Mouse (Mus musculus): ENCODE measurements around the gene Pafah1b3. TPM values are rescaled to one million over a fixed set of nuclear protein-coding genes. Genes with fewer than 3 reads are reported as not detected.
A peak's percentile ranks its signal among the peaks of the same experiment; 100 is the strongest.

Gene Pafah1b3
- polyA plus RNA-seq, 1 experiment from 2014 or later = 142 TPM

DNA sequence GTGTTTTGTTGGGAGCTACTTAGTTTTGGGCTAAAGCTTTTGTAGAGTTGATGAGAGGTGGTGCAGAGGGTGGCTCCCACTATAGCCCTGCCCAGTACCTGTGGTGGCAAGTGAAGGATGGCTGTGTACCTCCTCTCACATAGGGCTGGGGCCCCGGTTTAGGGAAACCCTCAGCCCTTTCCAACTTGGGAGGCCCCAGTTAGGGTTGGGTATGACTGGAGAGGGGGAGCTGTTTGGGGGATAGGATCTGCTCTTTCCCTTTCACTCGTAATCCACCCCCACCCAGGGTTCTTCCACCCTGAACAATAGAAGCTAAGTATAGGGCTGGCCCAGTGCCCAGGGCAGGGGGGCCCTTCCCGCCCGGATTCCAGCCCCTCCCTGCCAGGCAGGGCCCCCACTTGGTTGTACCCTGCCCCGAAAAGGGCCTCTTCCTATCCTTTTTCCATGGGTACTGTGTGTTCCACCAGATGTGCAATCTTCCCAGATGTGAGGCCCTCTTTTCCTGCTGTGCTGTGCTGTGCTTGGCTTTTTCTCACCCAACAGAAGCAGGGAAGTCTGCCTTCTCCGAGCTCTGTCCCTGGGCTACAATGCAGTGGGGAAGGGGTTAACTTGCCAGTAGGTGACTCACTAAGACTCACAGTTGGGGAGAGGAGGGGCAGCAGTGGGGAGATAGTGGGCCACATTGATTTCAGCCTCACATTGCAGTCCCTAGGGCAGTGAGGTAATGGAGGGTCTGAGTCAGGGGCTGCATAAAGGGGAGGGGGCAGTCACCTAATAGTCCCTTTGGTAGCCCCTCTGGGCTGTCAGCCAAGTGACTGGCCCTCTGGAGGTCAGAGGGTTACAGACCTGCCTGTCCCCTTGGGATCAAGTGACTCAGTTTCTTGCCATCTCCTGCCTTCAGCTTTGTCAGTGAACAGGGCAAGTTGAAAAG is 17.7 kb downstream of the Pafah1b3 start:
- peaks cover 6% of the 10 kb centered on the region for H3K36me3 ChIP-seq (ENCODE audit: control insufficient read depth, insufficient read depth, low read length)

DNA sequence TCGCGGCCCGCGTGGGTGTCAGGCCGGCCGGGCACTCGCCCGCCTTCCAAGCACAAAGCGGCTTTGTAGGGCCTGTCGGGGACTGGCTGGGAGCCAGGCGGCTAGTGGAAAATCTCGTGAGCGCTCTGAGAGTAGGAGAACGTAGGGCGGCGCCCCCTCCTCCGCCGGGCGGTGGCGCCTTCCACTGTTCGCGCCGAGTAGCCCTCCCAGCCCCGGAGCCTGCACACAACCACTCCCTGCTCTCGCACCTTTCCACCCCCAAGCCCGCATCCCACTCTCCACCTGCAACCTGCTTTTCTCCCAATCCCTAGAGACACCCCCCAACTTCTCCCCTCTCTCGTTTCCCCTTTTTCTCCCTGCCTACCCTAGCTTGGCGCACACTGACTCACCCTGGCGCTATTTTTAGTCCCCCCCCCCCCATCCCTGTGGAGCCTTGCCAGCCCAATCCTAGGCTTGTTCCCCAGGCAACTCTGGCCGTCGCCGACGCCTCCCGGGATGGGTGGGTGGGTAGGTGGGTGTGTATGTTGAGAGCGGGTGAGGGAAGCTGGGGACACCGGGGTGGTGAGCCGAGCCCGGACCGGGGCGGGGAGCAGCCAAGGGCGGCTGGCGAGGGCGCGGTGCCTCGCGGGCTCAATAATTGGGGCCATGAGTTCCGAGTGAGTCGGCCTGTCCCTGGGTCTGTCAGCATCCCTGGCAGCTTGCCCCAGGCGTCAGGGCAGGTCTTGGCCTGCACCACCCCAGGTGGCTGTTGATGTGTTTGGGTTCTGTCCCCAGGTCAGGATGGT is 18.5 kb downstream of the Pafah1b3 start:
- Histone ChIP-seq H3K4me2 (ENCODE audit: low read length) (peak overlapping the region; percentile 90), H3K4me3 (ENCODE audit: control insufficient read depth in 1 of 2, insufficient read depth in 1 of 2, low read depth in 1 of 2, low read length in 2 of 2) (peak overlapping the region; percentile 72 to 84), H3K4me1 (ENCODE audit: control insufficient read depth in 2 of 2, insufficient read depth in 2 of 2, low read length in 2 of 2) (peaks cover 46 to 66% of the 10 kb centered on the region in 2 experiments), H3K27me3 (ENCODE audit: control insufficient read depth, insufficient read depth, low read length) (no peaks in the 10 kb centered on the region), H3K9me3 (ENCODE audit: control insufficient read depth, low read length) (no peaks in the 10 kb centered on the region), H3K27ac (replicated peaks in 1 of 2; ENCODE audit: control insufficient read depth in 1 of 2, insufficient read depth in 1 of 2, low read depth in 2 of 2, low read length in 2 of 2) (peak overlapping the region; percentile 99), H3K9ac (ENCODE audit: low read length) (peak overlapping the region; percentile 80), H3K36me3 (ENCODE audit: control insufficient read depth, insufficient read depth, low read length) (peaks cover 7% of the 10 kb centered on the region)
- peak; percentile 33 for ATAC-seq (ENCODE audit: insufficient number of reproducible peaks, insufficient read depth, low FRiP score, low read depth)
- WGBS = under 1% methylated on average over 47 of the region's 49 CpGs

More for the DNA sequence above, 17.7 kb downstream of the Pafah1b3 start:
- Histone ChIP-seq H3K27ac (replicated peaks in 1 of 2; ENCODE audit: control insufficient read depth in 1 of 2, insufficient read depth in 1 of 2, low read depth in 2 of 2, low read length in 2 of 2) (peak overlapping the region; percentile 99), H3K4me1 (ENCODE audit: control insufficient read depth in 2 of 2, insufficient read depth in 2 of 2, low read length in 2 of 2) (peaks cover 45 to 65% of the 10 kb centered on the region in 2 experiments), H3K9me3 (ENCODE audit: control insufficient read depth, low read length) (no peaks in the 10 kb centered on the region), H3K9ac (ENCODE audit: low read length) (peak overlapping the region; percentile 80), H3K27me3 (ENCODE audit: control insufficient read depth, insufficient read depth, low read length) (no peaks in the 10 kb centered on the region), H3K4me3 (ENCODE audit: control insufficient read depth in 1 of 2, insufficient read depth in 1 of 2, low read depth in 1 of 2, low read length in 2 of 2) (peak overlapping the region; percentile 72 to 84), H3K4me2 (ENCODE audit: low read length) (peak overlapping the region; percentile 90)
- ATAC-seq (ENCODE audit: insufficient number of reproducible peaks, insufficient read depth, low FRiP score, low read depth) = peak; percentile 17
- WGBS = 4% methylated on average over 6 of the region's 6 CpGs

DNA sequence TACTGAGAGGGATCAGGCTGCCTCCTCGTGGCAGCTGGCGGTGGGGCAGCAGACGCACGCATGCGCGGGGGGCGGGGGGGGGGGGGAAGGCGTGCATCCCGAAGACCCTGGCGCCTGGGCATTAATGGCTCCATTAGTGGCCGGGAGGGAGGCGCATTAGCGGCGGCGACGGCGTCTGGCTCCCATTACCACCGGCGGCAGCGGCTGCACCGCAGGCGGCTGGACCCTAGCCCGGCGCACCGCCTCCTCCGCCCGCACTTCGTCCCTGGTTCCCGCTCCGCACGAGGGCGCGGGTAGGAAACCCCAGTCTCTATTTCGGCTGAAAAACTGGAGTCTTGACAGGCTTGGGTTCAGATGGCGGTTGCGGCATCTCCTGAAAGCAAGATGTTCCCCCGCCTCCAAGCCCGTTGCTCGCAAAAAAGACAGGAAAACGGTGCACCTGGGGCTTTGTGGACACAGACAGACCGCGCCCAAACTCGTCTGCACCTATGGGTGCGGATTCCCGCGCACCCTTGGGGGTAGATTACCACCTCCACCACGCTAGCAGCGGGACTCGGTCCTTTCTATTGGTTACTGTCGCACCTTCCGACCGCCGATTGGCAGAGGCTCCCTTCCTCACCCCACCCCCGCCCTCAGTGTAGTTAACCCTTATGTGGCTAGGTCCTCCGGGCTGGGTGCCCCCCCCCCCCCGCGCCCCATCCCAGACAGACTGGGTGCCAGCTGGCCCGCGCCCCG is 19.3 kb downstream of the Pafah1b3 start:
- H3K4me1 ChIP-seq (ENCODE audit: control insufficient read depth in 2 of 2, insufficient read depth in 2 of 2, low read length in 2 of 2) = peaks cover 43 to 66% of the 10 kb centered on the region in 2 experiments
- H3K27me3 ChIP-seq (ENCODE audit: control insufficient read depth, insufficient read depth, low read length) = no peaks in the 10 kb centered on the region

DNA sequence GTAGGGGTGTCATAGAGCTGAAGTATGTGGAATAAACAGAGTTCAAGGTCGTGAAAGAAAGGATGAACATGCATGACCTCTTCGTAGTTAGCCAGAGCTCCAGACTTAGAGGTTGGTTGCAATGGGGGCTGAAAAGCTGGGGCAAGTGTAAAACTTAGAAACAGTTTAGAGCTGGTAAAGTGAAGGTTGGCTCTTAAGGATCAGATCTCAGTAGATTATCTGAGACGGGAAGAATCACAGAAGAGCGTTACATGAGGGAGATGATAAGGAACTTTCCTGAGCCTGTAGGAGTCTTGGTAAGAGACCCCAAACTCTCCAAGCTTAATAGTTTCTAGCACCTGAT is 19.8 kb downstream of the Pafah1b3 start:
- Histone ChIP-seq H3K9me3 (ENCODE audit: control insufficient read depth, low read length) (no peaks in the 10 kb centered on the region), H3K4me2 (ENCODE audit: low read length) (peak overlapping the region; percentile 90), H3K27me3 (ENCODE audit: control insufficient read depth, insufficient read depth, low read length) (no peaks in the 10 kb centered on the region), H3K4me3 (ENCODE audit: control insufficient read depth in 1 of 2, insufficient read depth in 1 of 2, low read depth in 1 of 2, low read length in 2 of 2) (peak overlapping the region; percentile 20 to 84; a peak in 3 of 4 replicates), H3K4me1 (ENCODE audit: control insufficient read depth in 2 of 2, insufficient read depth in 2 of 2, low read length in 2 of 2) (peaks cover 43 to 62% of the 10 kb centered on the region in 2 experiments), H3K36me3 (ENCODE audit: control insufficient read depth, insufficient read depth, low read length) (peaks cover 20% of the 10 kb centered on the region), H3K9ac (ENCODE audit: low read length) (peak overlapping the region; percentile 80), H3K27ac (replicated peaks in 1 of 2; ENCODE audit: control insufficient read depth in 1 of 2, insufficient read depth in 1 of 2, low read depth in 2 of 2, low read length in 2 of 2) (peak overlapping the region; percentile 82 to 99)
- ATAC-seq (ENCODE audit: insufficient number of reproducible peaks, insufficient read depth, low FRiP score, low read depth) = no peak
- WGBS = 8% methylated on average over 4 of the region's 4 CpGs

More for the DNA sequence above, 19.3 kb downstream of the Pafah1b3 start:
- H3K9me3 ChIP-seq (ENCODE audit: control insufficient read depth, low read length) = no peaks in the 10 kb centered on the region
- 1% methylated on average over 51 of the region's 60 CpGs for WGBS
- peak overlapping the region; percentile 99 for H3K27ac ChIP-seq (replicated peaks in 1 of 2; ENCODE audit: control insufficient read depth in 1 of 2, insufficient read depth in 1 of 2, low read depth in 2 of 2, low read length in 2 of 2)
- H3K9ac ChIP-seq (ENCODE audit: low read length) = peak overlapping the region; percentile 80
- H3K36me3 ChIP-seq (ENCODE audit: control insufficient read depth, insufficient read depth, low read length) = peaks cover 15% of the 10 kb centered on the region
- H3K4me3 ChIP-seq (ENCODE audit: control insufficient read depth in 1 of 2, insufficient read depth in 1 of 2, low read depth in 1 of 2, low read length in 2 of 2) = peak overlapping the region; percentile 72 to 84
- ATAC-seq (ENCODE audit: insufficient number of reproducible peaks, insufficient read depth, low FRiP score, low read depth) = peak; percentile 34
- peak overlapping the region; percentile 90 for H3K4me2 ChIP-seq (ENCODE audit: low read length)

DNA sequence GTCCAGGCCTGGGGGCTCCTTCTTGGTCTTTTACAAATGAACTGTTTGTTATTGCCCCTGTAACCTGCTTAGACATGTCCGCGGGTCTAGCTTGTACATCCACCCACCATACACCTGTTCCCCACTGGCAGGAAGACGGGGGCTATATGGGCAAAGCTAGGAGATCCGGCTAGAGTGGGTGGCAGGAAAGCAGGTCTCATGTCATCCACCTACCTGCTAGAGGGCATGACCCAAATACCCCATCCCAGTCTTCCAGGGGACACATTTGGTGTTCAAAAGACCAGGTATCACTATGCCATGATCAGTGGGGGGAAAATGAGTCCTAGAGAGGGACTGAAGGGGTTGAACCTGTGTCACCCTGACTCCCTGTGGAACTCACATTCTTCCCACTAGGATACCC is 20.4 kb downstream of the Pafah1b3 start:
- Histone ChIP-seq H3K4me2 (ENCODE audit: low read length) (peak overlapping the region; percentile 90), H3K27ac (replicated peaks in 1 of 2; ENCODE audit: control insufficient read depth in 1 of 2, insufficient read depth in 1 of 2, low read depth in 2 of 2, low read length in 2 of 2) (peak overlapping the region; percentile 82 to 99), H3K4me1 (ENCODE audit: control insufficient read depth in 2 of 2, insufficient read depth in 2 of 2, low read length in 2 of 2) (peaks cover 43 to 62% of the 10 kb centered on the region in 2 experiments), H3K36me3 (ENCODE audit: control insufficient read depth, insufficient read depth, low read length) (peaks cover 26% of the 10 kb centered on the region), H3K27me3 (ENCODE audit: control insufficient read depth, insufficient read depth, low read length) (no peaks in the 10 kb centered on the region), H3K9ac (ENCODE audit: low read length) (peak overlapping the region; percentile 80), H3K4me3 (ENCODE audit: control insufficient read depth in 1 of 2, insufficient read depth in 1 of 2, low read depth in 1 of 2, low read length in 2 of 2) (peak overlapping the region; percentile 20 to 84; a peak in 2 of 4 replicates), H3K9me3 (ENCODE audit: control insufficient read depth, low read length) (no peaks in the 10 kb centered on the region)
- WGBS = 83% methylated on average over 4 of the region's 4 CpGs
- no peak for ATAC-seq (ENCODE audit: insufficient number of reproducible peaks, insufficient read depth, low FRiP score, low read depth)

DNA sequence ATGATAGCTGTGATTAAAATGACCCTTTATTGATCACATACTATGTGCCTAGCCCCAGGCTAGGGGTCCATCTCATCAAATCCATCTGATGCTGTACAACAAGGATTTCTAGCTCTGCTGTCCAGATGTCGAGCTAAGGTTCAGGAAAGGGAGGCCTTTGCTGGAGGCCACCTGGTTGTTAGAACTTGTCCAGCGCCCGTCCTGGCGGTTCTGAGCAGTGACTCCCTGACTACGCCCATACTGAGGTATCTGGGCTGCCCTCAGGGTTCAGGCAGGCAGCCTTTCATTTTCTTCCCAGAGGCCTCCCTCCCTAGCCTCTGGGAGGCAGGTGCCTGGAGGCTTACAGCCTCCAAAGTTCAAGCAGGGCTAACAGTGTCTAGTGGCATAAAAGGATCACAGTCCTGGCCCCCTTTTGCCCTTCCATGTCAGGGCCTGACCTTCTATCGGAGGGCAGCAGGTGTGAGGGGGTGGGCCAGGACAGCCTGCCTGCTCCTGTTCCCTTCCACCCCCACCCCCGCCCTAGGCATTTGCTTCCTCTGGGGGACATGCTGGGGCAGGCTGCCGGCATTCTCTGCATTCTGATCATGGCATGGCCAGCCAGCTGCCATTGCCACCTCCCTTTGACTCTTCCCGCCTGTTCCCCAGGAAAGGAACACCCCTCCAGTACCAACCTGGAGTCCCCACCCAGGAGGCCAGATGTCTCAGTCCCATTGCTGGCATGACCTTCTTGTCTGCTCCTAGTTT is 22.1 kb downstream of the Pafah1b3 start:
- no peak for ATAC-seq (ENCODE audit: insufficient number of reproducible peaks, insufficient read depth, low FRiP score, low read depth)
- Histone ChIP-seq H3K4me2 (ENCODE audit: low read length) (peak overlapping the region; percentile 42), H3K27me3 (ENCODE audit: control insufficient read depth, insufficient read depth, low read length) (no peaks in the 10 kb centered on the region), H3K4me1 (ENCODE audit: control insufficient read depth in 2 of 2, insufficient read depth in 2 of 2, low read length in 2 of 2) (peaks cover 34 to 53% of the 10 kb centered on the region in 2 experiments), H3K4me3 (ENCODE audit: control insufficient read depth in 1 of 2, insufficient read depth in 1 of 2, low read depth in 1 of 2, low read length in 2 of 2) (no peak overlapping the region), H3K36me3 (ENCODE audit: control insufficient read depth, insufficient read depth, low read length) (peaks cover 40% of the 10 kb centered on the region), H3K9me3 (ENCODE audit: control insufficient read depth, low read length) (no peaks in the 10 kb centered on the region), H3K9ac (ENCODE audit: low read length) (peak overlapping the region; percentile 59), H3K27ac (replicated peaks in 1 of 2; ENCODE audit: control insufficient read depth in 1 of 2, insufficient read depth in 1 of 2, low read depth in 2 of 2, low read length in 2 of 2) (peak overlapping the region; percentile 48 to 99)
- 31% methylated on average over 9 of the region's 9 CpGs for WGBS

Measured in heart, embryonic 14.5 days (tissue).